14 mouse cellular contexts compared by ENCODE assay signal in the genomic region with DNA sequence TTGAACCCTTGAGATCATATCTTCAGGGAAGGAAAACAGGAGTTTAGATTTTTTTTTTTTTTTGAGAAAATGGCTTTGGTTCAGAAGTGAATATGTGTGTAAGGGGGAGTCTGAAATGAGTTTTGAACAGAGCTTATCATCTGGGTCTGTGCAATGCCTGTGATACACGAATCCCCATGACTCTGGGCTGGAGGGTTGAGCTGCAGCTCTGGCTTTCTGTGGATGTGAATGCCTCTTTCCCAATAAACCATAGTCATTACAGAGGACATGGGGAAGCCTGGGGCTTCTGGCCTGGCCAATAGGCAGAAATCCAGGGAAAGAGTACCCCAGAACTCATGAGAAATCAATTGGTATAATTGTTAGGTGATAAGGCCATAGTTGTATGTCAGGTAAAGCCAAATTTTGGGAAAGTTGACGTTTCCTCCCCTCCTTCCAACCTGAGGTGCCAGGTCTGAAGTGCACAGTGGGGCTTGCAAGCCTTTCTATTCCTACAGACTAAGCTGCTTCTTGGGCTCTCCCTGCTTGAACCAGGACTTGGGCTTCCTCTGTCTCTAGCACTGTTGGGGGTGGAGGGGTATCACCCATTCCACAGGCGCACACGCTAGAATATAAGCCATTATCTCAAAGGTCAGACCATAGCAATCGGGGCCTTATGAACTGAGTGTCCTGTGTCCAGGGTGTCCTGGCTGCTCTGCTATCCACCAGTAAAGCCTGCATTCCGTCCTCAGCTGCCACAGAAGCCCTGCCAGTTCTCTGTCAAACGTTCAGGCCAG. TPM values are rescaled to one million over a fixed set of nuclear protein-coding genes. Genes with fewer than 3 reads are reported as not detected.
DNase-seq lines count a peak whose midpoint lies in the region; ATAC-seq and TF ChIP-seq lines count a peak whose summit lies in the region.
"Had no signal": no experiment of that assay in that cellular context is flagged by ENCODE, and none has a peak within 500 bp of the region (broad histone marks: within the 10 kb centered on the region; RNA-seq: fewer than 3 reads in every experiment).

No protein-coding gene starts in this region.

- peak overlapping the region; percentile 94 for H3K4me2 ChIP-seq in intestine, embryonic 15.5 days (replicated peaks)

- 0 out of 2 replicates have a peak overlapping the region, but pooled peaks have one; percentile 23 for H3K27ac ChIP-seq in intestine, embryonic 15.5 days
- H3K27ac ChIP-seq in small intestine, adult 2 months (ENCODE audit: insufficient read depth, low read depth, low read length): peak overlapping the region; percentile 41

- peak; percentile 27 for DNase-seq in adrenal gland, adult 2 months
- DNase-seq in adrenal gland, adult 18-20 months (ENCODE audit: low spot score in 2 of 2): no peak
- peak; percentile 9 to 40 for DNase-seq in kidney, postnatal 4 days
- no peak for DNase-seq in kidney, adult 11 months
- DNase-seq: adrenal gland, postnatal 14 days; cerebellum, adult 8-10 months; layer of hippocampus, adult 9-11 months had no signal

- peak overlapping the region; percentile 23 for H3K9ac ChIP-seq in intestine, embryonic 15.5 days

- ATAC-seq in intestine, embryonic 15.5 days: no peak
- ATAC-seq in cerebellum, adult (ENCODE audit: insufficient number of reproducible peaks, low FRiP score, low TSS enrichment): no peak
- ATAC-seq in megakaryocyte progenitor cell, adult 5-6 weeks (replicated peaks; ENCODE audit: poor library complexity): no peak

- WGBS in intestine, embryonic 15.5 days: 53% methylated on average over 7 of the region's 7 CpGs
- 54% methylated on average over 7 of the region's 7 CpGs for WGBS in small intestine, adult 2 months

- H3K4me1 ChIP-seq in intestine, embryonic 15.5 days (replicated peaks): peaks cover 37% of the 10 kb centered on the region
- H3K4me1 ChIP-seq in small intestine, adult 2 months (ENCODE audit: control insufficient read depth, insufficient read depth, insufficient read length, low read length): peaks cover 20% of the 10 kb centered on the region

- H3K27me3 ChIP-seq in intestine, embryonic 15.5 days (replicated peaks): peaks cover 77% of the 10 kb centered on the region
- H3K27me3 ChIP-seq in small intestine, adult 2 months (ENCODE audit: control insufficient read depth, insufficient read depth, low read length): peaks cover 85% of the 10 kb centered on the region

- TF ChIP-seq CTCF in small intestine, adult 2 months (IDR thresholded peaks at IDR 0.05; ENCODE audit: extremely low read depth, insufficient read length, insufficient replicate concordance, low read depth, low read length): no peak

- peak overlapping the region; percentile 11 for H3K4me3 ChIP-seq in intestine, embryonic 15.5 days (replicated peaks)
- peak overlapping the region; percentile 14 for H3K4me3 ChIP-seq in small intestine, adult 2 months (ENCODE audit: low read depth, low read length)

- H3K9me3 ChIP-seq in intestine, embryonic 15.5 days: no peaks in the 10 kb centered on the region

- TF ChIP-seq POLR2A in small intestine, adult 2 months (IDR thresholded peaks at IDR 0.05; ENCODE audit: low read depth, low read length): no peak

- no peaks in the 10 kb centered on the region for H3K36me3 ChIP-seq in intestine, embryonic 15.5 days
- H3K36me3 ChIP-seq in small intestine, adult 2 months (ENCODE audit: control insufficient read depth, insufficient read depth, low read length): no peaks in the 10 kb centered on the region
- H3K36me3 ChIP-seq: G1E had no signal

RNA-seq across cellular contexts. Expression of a gene that starts 7.1 kb away (rescaled TPM):
- 10 to 100 TPM; 16.8 to 29.0 TPM for total RNA-seq in adrenal gland, adult 2 months (2021)
- polyA plus RNA-seq in adrenal gland, adult 2 months (2012; rRNA removed): 54.5 and 56.0 TPM in 2 replicates
- total RNA-seq in adrenal gland, adult 18-20 months (2021): 10 to 100 TPM; 14.5 to 17.7 TPM
- 4.9 and 5.6 TPM in 2 replicates for polyA plus RNA-seq in intestine, embryonic 15.5 days (2015; fragmentation: Nextera tagmentation; extraction: Ambion mirVana)
- polyA plus RNA-seq in small intestine, adult 2 months (2012; rRNA removed): 10.2 and 19.7 TPM in 2 replicates
- total RNA-seq in megakaryocyte progenitor cell, adult 5-6 weeks (2015): 0.10 TPM in 1 of 2 replicates, not detected in the other
- total RNA-seq in megakaryocyte progenitor cell, adult 5-6 weeks (2017): not detected in 2 replicates

RNA-seq across cellular contexts. Expression of a gene that starts 10.7 kb away (rescaled TPM):
- not detected for total RNA-seq in adrenal gland, adult 2 months (2021)
- not detected in 2 replicates for polyA plus RNA-seq in adrenal gland, adult 2 months (2012; rRNA removed)
- total RNA-seq in adrenal gland, adult 18-20 months (2021): not detected
- not detected in 2 replicates for polyA plus RNA-seq in intestine, embryonic 15.5 days (2015; fragmentation: Nextera tagmentation; extraction: Ambion mirVana)
- not detected in 2 replicates for polyA plus RNA-seq in small intestine, adult 2 months (2012; rRNA removed)
- total RNA-seq in megakaryocyte progenitor cell, adult 5-6 weeks (2015): not detected in 2 replicates
- total RNA-seq in megakaryocyte progenitor cell, adult 5-6 weeks (2017): not detected in 2 replicates
- total RNA-seq: adrenal gland, postnatal 14 days; G1E; neutrophil, adult 5-6 weeks had no signal
- polyA plus RNA-seq: G1E; gonadal fat pad, adult 2 months had no signal

RNA-seq across cellular contexts. Expression of a gene that starts 46.8 kb away (rescaled TPM):
- total RNA-seq in adrenal gland, adult 2 months (2021): under 1 TPM in 1 of 2 experiments, not detected in 1; 0.10 TPM
- polyA plus RNA-seq in adrenal gland, adult 2 months (2012; rRNA removed): 0.10 and 0.27 TPM in 2 replicates
- total RNA-seq in adrenal gland, adult 18-20 months (2021): not detected
- 0.16 TPM in 1 of 2 replicates, not detected in the other for polyA plus RNA-seq in intestine, embryonic 15.5 days (2015; fragmentation: Nextera tagmentation; extraction: Ambion mirVana)
- 0.23 and 0.34 TPM in 2 replicates for polyA plus RNA-seq in small intestine, adult 2 months (2012; rRNA removed)
- not detected in 2 replicates for total RNA-seq in megakaryocyte progenitor cell, adult 5-6 weeks (2015)
- not detected in 2 replicates for total RNA-seq in megakaryocyte progenitor cell, adult 5-6 weeks (2017)
- total RNA-seq: adrenal gland, postnatal 14 days; G1E; neutrophil, adult 5-6 weeks had no signal
- polyA plus RNA-seq: G1E had no signal

Comparison
In these comparisons a context has a peak if more than half of its experiments do, and no peak if none do; other contexts are left out.
1. DNase-seq: peak in adrenal gland, adult 2 months (single experiment) and kidney, postnatal 4 days (2 of 2); none in adrenal gland, adult 18-20 months (0 of 2) and kidney, adult 11 months (single experiment).
2. RNA of a gene that starts 7.1 kb away (total RNA-seq): 16.8 to 29.0 TPM in adrenal gland, adult 2 months and 14.5 to 17.7 TPM in adrenal gland, adult 18-20 months; 0.10 TPM in megakaryocyte progenitor cell, adult 5-6 weeks; every median in the first group is over 10 times any median in the second.